Mouse (Mus musculus) left cerebral cortex, adult 9 months (tissue): ENCODE results near the gene Chil6.

ENCODE experiments used
- DNase-seq, 2 experiments: peaks; one replicate each; pipeline ENCODE4 v3.0.0; 2022; ENCODE audit warnings: low spot score in 2 of 2

Gene Chil6

GRCm38 (mm10) chr3:106406082-106406481 is at the start of gene Chil6:
Gene Chil6, minus strand, starts transcription at chr3:106406182.
- no peak for DNase-seq

DNA sequence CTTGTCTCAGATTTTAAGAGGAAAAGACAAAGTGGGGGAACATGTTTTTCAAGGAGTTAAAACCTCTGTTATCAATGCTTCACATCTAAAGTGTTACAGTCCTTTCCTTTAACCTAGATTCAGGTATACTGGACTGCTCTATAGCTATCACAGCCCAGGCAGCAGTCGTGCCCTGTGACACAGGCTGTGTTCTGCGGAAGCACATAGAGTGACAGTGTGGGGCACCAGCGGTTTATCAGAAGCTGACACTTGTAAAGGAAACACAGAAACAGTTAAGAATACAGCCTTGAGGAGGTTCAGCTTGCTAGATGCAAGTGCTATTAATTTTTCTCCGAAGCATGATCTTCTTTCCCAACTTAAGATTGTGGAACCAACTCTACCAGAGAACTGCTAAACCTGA is 46.6 kb upstream of the Chil6 start:
- DNase-seq = no peak

GRCm38 (mm10) chr3:106449567-106449966 is 43.6 kb upstream of the Chil6 start:
- no peak for DNase-seq

DNA sequence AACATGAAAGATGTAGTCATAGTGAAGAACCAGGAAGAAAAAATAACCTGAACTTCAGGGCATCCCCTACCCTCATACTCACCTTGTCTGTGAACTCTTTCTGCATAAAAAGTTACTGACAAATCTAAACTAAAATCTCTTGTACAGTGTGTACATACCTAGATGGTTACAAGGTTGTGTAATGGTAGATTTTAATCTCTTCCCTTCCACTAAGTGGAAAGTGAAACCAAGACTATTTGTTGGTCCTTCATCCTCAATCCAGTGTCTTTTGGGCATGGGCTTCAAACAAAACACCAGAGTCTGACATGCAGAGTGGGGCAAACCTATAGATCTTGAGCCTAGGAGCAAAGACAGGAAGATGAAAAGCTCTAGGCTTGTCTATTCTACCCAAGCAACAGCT is 43.0 kb upstream of the Chil6 start:
- no peak for DNase-seq

DNA sequence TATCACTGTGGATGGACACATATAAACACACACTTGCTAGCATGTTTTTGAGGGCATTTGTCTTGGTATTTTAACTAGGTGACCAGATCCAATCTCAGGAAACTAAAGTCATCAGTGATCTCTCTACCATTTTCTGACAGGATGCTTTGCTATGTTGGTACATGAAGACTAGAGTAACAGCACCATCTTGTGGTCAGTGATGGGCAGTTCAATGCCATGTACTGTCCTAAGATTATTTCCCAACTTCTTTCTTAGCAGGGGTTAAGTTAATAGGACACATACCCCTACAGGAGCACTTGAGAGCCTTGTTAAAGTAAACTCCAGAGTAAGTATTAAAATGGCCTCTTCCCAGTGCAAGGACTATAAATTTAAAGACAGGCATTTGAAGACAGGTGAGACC is 42.6 kb upstream of the Chil6 start:
- peak; percentile 5 to 50 for DNase-seq
